19 mouse cellular contexts compared by ENCODE assay signal in genomic region chr8:78806006-78806405, GRCm38 (mm10). TPM values are rescaled to one million over a fixed set of nuclear protein-coding genes. Genes with fewer than 3 reads are reported as not detected.
DNase-seq lines count a peak whose midpoint lies in the region; ATAC-seq lines count a peak whose summit lies in the region.
"Had no signal": no experiment of that assay in that cellular context is flagged by ENCODE, and none has a peak within 500 bp of the region (broad histone marks: within the 10 kb centered on the region; RNA-seq: fewer than 3 reads in every experiment).

No protein-coding gene starts in this region.

- H3K27me3 ChIP-seq in forebrain, embryonic 16.5 days (replicated peaks; ENCODE audit: control insufficient read depth, insufficient read depth, low read length): no peaks in the 10 kb centered on the region
- H3K27me3 ChIP-seq in forebrain, embryonic 12.5 days: no peaks in the 10 kb centered on the region
- no peaks in the 10 kb centered on the region for H3K27me3 ChIP-seq in midbrain, embryonic 11.5 days (ENCODE audit: control insufficient read depth, insufficient read depth, low read length)
- H3K27me3 ChIP-seq in midbrain, embryonic 15.5 days (replicated peaks): no peaks in the 10 kb centered on the region
- H3K27me3 ChIP-seq: heart, embryonic 15.5 days; hindbrain, embryonic 13.5 days had no signal

- H3K27ac ChIP-seq in forebrain, embryonic 16.5 days (ENCODE audit: low read length): no peak overlapping the region
- H3K27ac ChIP-seq in forebrain, embryonic 12.5 days: no peak overlapping the region
- no peak overlapping the region for H3K27ac ChIP-seq in midbrain, embryonic 11.5 days (ENCODE audit: low read depth, low read length)
- no peak overlapping the region for H3K27ac ChIP-seq in midbrain, embryonic 15.5 days
- H3K27ac ChIP-seq: heart, embryonic 10.5 days; heart, embryonic 15.5 days; hindbrain, postnatal 0 days had no signal

- H3K4me3 ChIP-seq in forebrain, embryonic 16.5 days (replicated peaks; ENCODE audit: low read length): no peak overlapping the region
- no peak overlapping the region for H3K4me3 ChIP-seq in forebrain, embryonic 12.5 days (replicated peaks)
- H3K4me3 ChIP-seq in midbrain, embryonic 11.5 days (ENCODE audit: low read depth, low read length): no peak overlapping the region
- H3K4me3 ChIP-seq in midbrain, embryonic 15.5 days: no peak overlapping the region
- H3K4me3 ChIP-seq: heart, embryonic 10.5 days; heart, embryonic 15.5 days; hindbrain, embryonic 13.5 days had no signal

- H3K9me3 ChIP-seq in forebrain, embryonic 16.5 days (ENCODE audit: control insufficient read depth, low read length): no peaks in the 10 kb centered on the region
- no peaks in the 10 kb centered on the region for H3K9me3 ChIP-seq in forebrain, embryonic 12.5 days
- no peaks in the 10 kb centered on the region for H3K9me3 ChIP-seq in midbrain, embryonic 11.5 days (ENCODE audit: control insufficient read depth, low read length)
- H3K9me3 ChIP-seq in midbrain, embryonic 15.5 days: no peaks in the 10 kb centered on the region
- H3K9me3 ChIP-seq: heart, embryonic 10.5 days; heart, embryonic 15.5 days; hindbrain, embryonic 13.5 days had no signal

- no peak overlapping the region for H3K4me2 ChIP-seq in forebrain, embryonic 16.5 days (ENCODE audit: low read length)
- no peak overlapping the region for H3K4me2 ChIP-seq in forebrain, embryonic 12.5 days
- no peak overlapping the region for H3K4me2 ChIP-seq in midbrain, embryonic 11.5 days
- H3K4me2 ChIP-seq in midbrain, embryonic 15.5 days: no peak overlapping the region
- H3K4me2 ChIP-seq: heart, embryonic 15.5 days; hindbrain, embryonic 13.5 days had no signal

- WGBS in forebrain, embryonic 16.5 days: 79% methylated on average over 5 of the region's 5 CpGs
- 93% methylated on average over 5 of the region's 5 CpGs for WGBS in forebrain, embryonic 12.5 days
- WGBS in midbrain, embryonic 11.5 days: 93% methylated on average over 5 of the region's 5 CpGs
- WGBS in midbrain, embryonic 15.5 days: 93% methylated on average over 5 of the region's 5 CpGs

- peak; percentile 67 for ATAC-seq in forebrain, embryonic 16.5 days
- no peak for ATAC-seq in forebrain, embryonic 12.5 days (ENCODE audit: low FRiP score)
- no peak for ATAC-seq in midbrain, embryonic 11.5 days (ENCODE audit: low FRiP score)
- ATAC-seq in midbrain, embryonic 15.5 days (replicated peaks): no peak
- ATAC-seq: hindbrain, postnatal 0 days; intestine, embryonic 16.5 days had no signal

- H3K9ac ChIP-seq in forebrain, embryonic 16.5 days (replicated peaks; ENCODE audit: low read depth, low read length): no peak overlapping the region
- no peak overlapping the region for H3K9ac ChIP-seq in forebrain, embryonic 12.5 days
- no peak overlapping the region for H3K9ac ChIP-seq in midbrain, embryonic 11.5 days (ENCODE audit: low read length)
- H3K9ac ChIP-seq in midbrain, embryonic 15.5 days: no peak overlapping the region
- H3K9ac ChIP-seq: heart, embryonic 15.5 days; hindbrain, embryonic 13.5 days had no signal

- peaks cover 11% of the 10 kb centered on the region for H3K36me3 ChIP-seq in forebrain, embryonic 16.5 days (ENCODE audit: control insufficient read depth, insufficient read depth)
- H3K36me3 ChIP-seq in forebrain, embryonic 12.5 days (replicated peaks): peaks cover 61% of the 10 kb centered on the region
- H3K36me3 ChIP-seq in midbrain, embryonic 11.5 days (ENCODE audit: control insufficient read depth, insufficient read depth, low read length): peaks cover 4% of the 10 kb centered on the region; the same call in 1 of the 2 replicates
- peaks cover 19% of the 10 kb centered on the region for H3K36me3 ChIP-seq in midbrain, embryonic 15.5 days (replicated peaks)

- peak; percentile 6 to 36 for DNase-seq in layer of hippocampus, adult 18-20 months (ENCODE audit: low spot score in 2 of 2)
- DNase-seq in layer of hippocampus, adult 11-12 months (ENCODE audit: low spot score): no peak
- peak; percentile 33 for DNase-seq in midbrain, embryonic 11.5 days (ENCODE audit: low spot score, missing footprints)
- no peak for DNase-seq in thymus, postnatal 10 days (ENCODE audit: low spot score in 2 of 2)
- DNase-seq: adrenal gland, adult 2 months; adrenal gland, postnatal 25 days; cerebellum, adult 2 months; cerebellum, postnatal 10 days; gastrocnemius, postnatal 36 days; heart, adult 18-20 months; heart, postnatal 14 days had no signal

- peaks cover 6% of the 10 kb centered on the region for H3K4me1 ChIP-seq in forebrain, embryonic 16.5 days (replicated peaks; ENCODE audit: control insufficient read depth, insufficient read depth, low read length)
- H3K4me1 ChIP-seq in forebrain, embryonic 12.5 days: peaks cover 7% of the 10 kb centered on the region
- H3K4me1 ChIP-seq in midbrain, embryonic 11.5 days (ENCODE audit: control insufficient read depth, insufficient read depth, low read length): no peaks in the 10 kb centered on the region
- no peaks in the 10 kb centered on the region for H3K4me1 ChIP-seq in midbrain, embryonic 15.5 days
- H3K4me1 ChIP-seq: heart, embryonic 10.5 days; heart, embryonic 15.5 days had no signal

RNA-seq across cellular contexts. Expression of gene Lsm6, which starts 14.9 kb away (rescaled TPM):
- polyA plus RNA-seq in forebrain, embryonic 16.5 days (2015; fragmentation: Nextera tagmentation; extraction: Ambion mirVana): 146 and 152 TPM in 2 replicates
- 220 and 230 TPM in 2 replicates for polyA plus RNA-seq in forebrain, embryonic 12.5 days (2016; fragmentation: Nextera tagmentation; extraction: Ambion mirVana)
- total RNA-seq in layer of hippocampus, adult 18-20 months (2021): 10 to 100 TPM; 51.5 to 51.7 TPM
- 237 and 253 TPM in 2 replicates for polyA plus RNA-seq in midbrain, embryonic 11.5 days (2014; fragmentation: Nextera tagmentation; extraction: Ambion mirVana)
- 135 and 140 TPM in 2 replicates for polyA plus RNA-seq in midbrain, embryonic 15.5 days (2015; fragmentation: Nextera tagmentation; extraction: Ambion mirVana)

Comparison
In these comparisons a context has a peak if more than half of its experiments do, and no peak if none do; other contexts are left out.
1. DNase-seq: peak in layer of hippocampus, adult 18-20 months (2 of 2) and midbrain, embryonic 11.5 days (single experiment); none in layer of hippocampus, adult 11-12 months (single experiment) and thymus, postnatal 10 days (0 of 2).